Mouse (Mus musculus) CH12.LX (cell line): ENCODE measurements around the gene Tubg1. TPM values are rescaled to one million over a fixed set of nuclear protein-coding genes. Genes with fewer than 3 reads are reported as not detected.

ENCODE experiments used
- DNase-seq: peaks from one replicate; pipeline ENCODE4 v3.0.0-alpha.2; 2013; ENCODE audit errors: extremely low read depth
- H3K27ac ChIP-seq: 2 replicates; pipeline ENCODE4 v1.5.1; 2012; ENCODE audit warnings: low read depth, mild to moderate bottlenecking, control low read depth, moderate library complexity; ENCODE audit not compliant: insufficient read depth
- H3K27me3 ChIP-seq: replicated peaks from 2 replicates; pipeline ENCODE3; 2012; ENCODE audit warnings: inconsistent platforms
- H3K36me3 ChIP-seq, 2 experiments: replicated peaks in 1 of 2; 2 replicates each; pipeline versions ENCODE3 to v1.6.1; 2012; ENCODE audit warnings: inconsistent platforms in 1 of 2, low read length in 1 of 2, mild to moderate bottlenecking in 1 of 2, mixed read lengths in 1 of 2, moderate library complexity in 1 of 2; ENCODE audit not compliant: control insufficient read depth in 1 of 2, insufficient read depth in 1 of 2
- H3K4me1 ChIP-seq, 2 experiments: 2 replicates each; pipeline ENCODE4 v1.6.1; 2012; ENCODE audit warnings: inconsistent platforms in 1 of 2, moderate library complexity in 1 of 2; ENCODE audit not compliant: insufficient read depth in 2 of 2, control insufficient read depth in 1 of 2
- H3K4me2 ChIP-seq: 2 replicates; pipeline ENCODE4 v1.6.1; 2012; ENCODE audit warnings: low read depth, mild to moderate bottlenecking, control low read depth; ENCODE audit not compliant: poor library complexity, insufficient read depth, severe bottlenecking
- H3K4me3 ChIP-seq, 3 experiments: fragments of 150-350 bp in 1 of 3; sonication (generic) in 1 of 3; replicated peaks in 1 of 3; 2 replicates each; pipeline versions ENCODE3 to v1.5.1; 2011 to 2012; ENCODE audit warnings: low read depth in 2 of 3, low read length in 2 of 3, mild to moderate bottlenecking in 2 of 3, moderate library complexity in 2 of 3, control low read depth in 1 of 3, improper control_type of control experiment in 1 of 3, inconsistent platforms in 1 of 3, mixed read lengths in 1 of 3; ENCODE audit not compliant: poor library complexity in 1 of 3
- H3K79me2 ChIP-seq: replicated peaks from 2 replicates; pipeline ENCODE4 v1.6.1; 2012; ENCODE audit warnings: mild to moderate bottlenecking, moderate library complexity; ENCODE audit not compliant: control insufficient read depth, poor library complexity, insufficient read depth, severe bottlenecking; ENCODE audit errors: extremely low read depth
- H3K9ac ChIP-seq: 2 replicates; pipeline ENCODE4 v1.6.1; 2012; ENCODE audit warnings: low read depth, mild to moderate bottlenecking, control low read depth, moderate library complexity; ENCODE audit not compliant: insufficient read depth
- H3K9me3 ChIP-seq: replicated peaks from 2 replicates; pipeline ENCODE3; 2012; ENCODE audit warnings: low read length, inconsistent platforms, mixed read lengths
- BHLHE40 ChIP-seq: IDR thresholded peaks from 2 replicates; pipeline ENCODE4 v1.6.1; 2011; ENCODE audit warnings: mild to moderate bottlenecking, low read depth, low read length, improper control_type of control experiment
- CHD1 ChIP-seq: IDR thresholded peaks from 2 replicates; pipeline ENCODE4 v1.6.1; 2012; ENCODE audit warnings: low read depth, low read length, improper control_type of control experiment, inconsistent platforms
- CHD2 ChIP-seq: IDR thresholded peaks from 2 replicates; pipeline ENCODE4 v1.6.1; 2011; ENCODE audit warnings: low read length, improper control_type of control experiment
- EP300 ChIP-seq: IDR thresholded peaks from 2 replicates; pipeline ENCODE4 v1.6.1; 2011; ENCODE audit warnings: low read length, improper control_type of control experiment
- ETS1 ChIP-seq: conservative IDR thresholded peaks from 2 replicates; pipeline ENCODE4 v1.6.1; 2012; ENCODE audit warnings: low read depth, mild to moderate bottlenecking, inconsistent platforms, low read length, improper control_type of control experiment, moderate library complexity
- IRF4 ChIP-seq: IDR thresholded peaks from 2 replicates; pipeline ENCODE4 v1.6.1; 2014; ENCODE audit warnings: low read depth, mild to moderate bottlenecking, inconsistent platforms, low read length, improper control_type of control experiment
- JUN ChIP-seq: IDR thresholded peaks from 2 replicates; pipeline ENCODE4 v1.6.1; 2011; ENCODE audit warnings: low read depth, mild to moderate bottlenecking, low read length, improper control_type of control experiment, moderate library complexity; ENCODE audit not compliant: insufficient read depth
- KAT2A ChIP-seq: IDR thresholded peaks from 2 replicates; pipeline ENCODE4 v1.6.1; 2012; ENCODE audit warnings: low read length, improper control_type of control experiment, inconsistent platforms; ENCODE audit not compliant: insufficient replicate concordance
- MAX ChIP-seq: IDR thresholded peaks from 2 replicates; pipeline ENCODE4 v1.6.1; 2011; ENCODE audit warnings: low read length, improper control_type of control experiment
- MAZ ChIP-seq: IDR thresholded peaks from 2 replicates; pipeline ENCODE4 v1.6.1; 2012; ENCODE audit warnings: low read depth, mild to moderate bottlenecking, inconsistent platforms, low read length, improper control_type of control experiment, moderate library complexity
- MEF2A ChIP-seq: IDR thresholded peaks from 2 replicates; pipeline ENCODE4 v1.6.1; 2014; ENCODE audit warnings: low read depth, mild to moderate bottlenecking, inconsistent platforms, low read length, improper control_type of control experiment, borderline replicate concordance
- MXI1 ChIP-seq: IDR thresholded peaks from 2 replicates; pipeline ENCODE4 v1.6.1; 2011; ENCODE audit warnings: mild to moderate bottlenecking, low read depth, low read length, improper control_type of control experiment
- MYC ChIP-seq: IDR thresholded peaks from 2 replicates; pipeline ENCODE4 v1.6.1; 2011; ENCODE audit warnings: low read depth, mild to moderate bottlenecking, improper control_type of control experiment, low read length
- NELFE ChIP-seq: IDR thresholded peaks from 2 replicates; pipeline ENCODE4 v1.6.1; 2011; ENCODE audit warnings: low read depth, low read length, improper control_type of control experiment
- NRF1 ChIP-seq: IDR thresholded peaks from 2 replicates; pipeline ENCODE4 v1.6.1; 2014; ENCODE audit warnings: low read depth, mild to moderate bottlenecking, inconsistent platforms, low read length, improper control_type of control experiment, moderate library complexity
- PAX5 ChIP-seq: IDR thresholded peaks from 2 replicates; pipeline ENCODE4 v1.6.1; 2012; ENCODE audit warnings: low read length, inconsistent platforms, mixed read lengths
- POLR2A ChIP-seq: IDR thresholded peaks from 2 replicates; pipeline ENCODE4 v1.6.1; 2011; ENCODE audit warnings: low read depth, mild to moderate bottlenecking, improper control_type of control experiment, low read length
- RCOR1 ChIP-seq: conservative IDR thresholded peaks from 2 replicates; pipeline ENCODE4 v1.6.1; 2012; ENCODE audit warnings: low read depth, mild to moderate bottlenecking, inconsistent platforms, low read length, improper control_type of control experiment
- SIN3A ChIP-seq: IDR thresholded peaks from 2 replicates; pipeline ENCODE4 v1.6.1; 2012; ENCODE audit warnings: low read length, improper control_type of control experiment, inconsistent platforms
- TCF12 ChIP-seq: IDR thresholded peaks from 2 replicates; pipeline ENCODE4 v1.6.1; 2014; ENCODE audit warnings: low read depth, mild to moderate bottlenecking, inconsistent platforms, low read length, improper control_type of control experiment
- UBTF ChIP-seq: IDR thresholded peaks from 2 replicates; pipeline ENCODE4 v1.6.1; 2012; ENCODE audit warnings: low read depth, mild to moderate bottlenecking, inconsistent platforms, low read length, improper control_type of control experiment, moderate library complexity
- USF2 ChIP-seq: conservative IDR thresholded peaks from 2 replicates; pipeline ENCODE4 v1.6.1; 2011; ENCODE audit warnings: low read depth, low read length, improper control_type of control experiment
- ZC3H11A ChIP-seq: IDR thresholded peaks from 2 replicates; pipeline ENCODE4 v1.6.1; 2012; ENCODE audit warnings: low read depth, mild to moderate bottlenecking, inconsistent platforms, low read length, improper control_type of control experiment
- ZKSCAN1 ChIP-seq: IDR thresholded peaks from 2 replicates; pipeline ENCODE4 v1.6.1; 2012; ENCODE audit warnings: low read depth, inconsistent platforms, low read length, improper control_type of control experiment, borderline replicate concordance
- ZNF384 ChIP-seq: IDR thresholded peaks from 2 replicates; pipeline ENCODE4 v1.6.1; 2012; ENCODE audit warnings: low read depth, low read length, improper control_type of control experiment, inconsistent platforms
- dilution Hi-C: fragments of 300-500 bp; cut with MboI; formaldehyde crosslinking; loops from 2 replicates; pipeline ENCODE4 v1.14.3; 2020; ENCODE audit warnings: low sequenced_read_pairs; ENCODE audit not compliant: extremely low pct_unique_long_range_greater_than_20kb, extremely low pct_ligation_motif_present
- in situ Hi-C: fragments of 300-500 bp; cut with MboI; formaldehyde crosslinking; loops from 3 replicates; pipeline ENCODE4 v1.14.3; 2019; ENCODE audit warnings: low sequenced_read_pairs, low pct_ligation_motif_present, low pct_unique_long_range_greater_than_20kb, mixed read lengths
- polyA plus RNA-seq: library from polyadenylated mRNA; unstranded; fragments of >175 nt; gene quantifications from 2 replicates; pipeline ENCODE4 v1.2.1, GENCODE M21; 2012; ENCODE audit warnings: low read depth; ENCODE audit not compliant: insufficient read length
- total RNA-seq, 2 experiments: library from RNA; depleted of rRNA; stranded (reverse); fragments of 300-350 nt in 1 of 2; fragments of >200 nt in 1 of 2; gene quantifications; 2 replicates each; pipeline ENCODE4 v1.2.3; 2012 to 2014

Tubg1 gene
- total and polyA plus RNA-seq, 3 experiments, result 57.4 to 190 (median 108) TPM

- TF ChIP-seq POLR2A (no peak), ZKSCAN1 (no peak)
- no peak within 1 kb of the TSS for H3K4me3 ChIP-seq
- in situ Hi-C loops (no loop called here), dilution Hi-C loops (no loop called here)
- peaks cover 8 to 25% of the 10 kb centered on the region in 2 experiments for H3K36me3 ChIP-seq
- no peak for DNase-seq
- no peaks in the 10 kb centered on the region for H3K9me3 ChIP-seq
- H3K27ac ChIP-seq, result no peak within 1 kb of the TSS
- H3K27me3 ChIP-seq, result peaks cover 3% of the 10 kb centered on the region
- H3K4me1 ChIP-seq, result peaks cover 0 to 7% of the 10 kb centered on the region in 2 experiments; a peak in 2 of 4 replicates
- 0 out of 2 replicates have a peak, but pooled peaks cover 3% of the 10 kb centered on the region for H3K79me2 ChIP-seq
- H3K9ac ChIP-seq, result no peak within 1 kb of the TSS
- no peak within 1 kb of the TSS for H3K4me2 ChIP-seq
Observed at GRCm38 (mm10) chr11:101078121-101078520, 41.6 kb upstream of the Tubg1 start, which contains the start of gene Hsd17b1. Gene Hsd17b1, plus strand, starts transcription at chr11:101078411.

- DNase-seq, result no peak
Observed at GRCm38 (mm10) chr11:101079746-101080145, 40.0 kb upstream of the Tubg1 start.

GRCm38 (mm10) chr11:101080421-101080820 lies 39.3 kb upstream of the Tubg1 start:
- peaks cover 3% of the 10 kb centered on the region for H3K27me3 ChIP-seq

More at GRCm38 (mm10) chr11:101079746-101080145, 40.0 kb upstream of the Tubg1 start:
- H3K4me3 ChIP-seq, result no peak overlapping the region
- TF ChIP-seq TCF12 (no peak), KAT2A (no peak), JUN (no peak), ZKSCAN1 (no peak), NELFE (no peak), MEF2A (no peak), PAX5 (no peak), NRF1 (no peak), MXI1 (no peak), MYC (no peak), UBTF (no peak), POLR2A (no peak), SIN3A (no peak), ZC3H11A (no peak), EP300 (no peak), CHD1 (no peak), USF2 (no peak), CHD2 (no peak)
- TF ChIP-seq, all 38 proteins: peak for 0
- Histone ChIP-seq H3K4me2 (no peak overlapping the region), H3K79me2 (peaks cover 14% of the 10 kb centered on the region; the same call in 1 of the 2 replicates), H3K9ac (no peak overlapping the region), H3K27me3 (peaks cover 3% of the 10 kb centered on the region), H3K4me1 (peaks cover 10 to 23% of the 10 kb centered on the region in 2 experiments), H3K36me3 (peaks cover 11 to 26% of the 10 kb centered on the region in 2 experiments), H3K27ac (no peak overlapping the region), H3K9me3 (no peaks in the 10 kb centered on the region)
- in situ Hi-C loops (loop anchor here (5.0 to 10.0 kb wide), 2 partner anchors 103 to 225 kb away; partner anchors contain the start of gene Becn1), dilution Hi-C loops (no loop called here)

More at GRCm38 (mm10) chr11:101080421-101080820, 39.3 kb upstream of the Tubg1 start:
- Histone ChIP-seq H3K4me1 (peaks cover 11 to 29% of the 10 kb centered on the region in 2 experiments), H3K4me3 (no peak overlapping the region)
- TF ChIP-seq MAX (no peak), MAZ (no peak), USF2 (no peak), RCOR1 (no peak), ZKSCAN1 (no peak), EP300 (no peak), BHLHE40 (no peak), IRF4 (no peak), MYC (no peak), CHD1 (no peak), TCF12 (no peak), ZNF384 (no peak), SIN3A (no peak), ETS1 (no peak)
- TF ChIP-seq, all 38 proteins: peak for 0
- H3K36me3 ChIP-seq, result peaks cover 16 to 32% of the 10 kb centered on the region in 2 experiments
- no peaks in the 10 kb centered on the region for H3K9me3 ChIP-seq
- no peak overlapping the region for H3K27ac ChIP-seq
- H3K79me2 ChIP-seq, result peaks cover 14% of the 10 kb centered on the region; the same call in 1 of the 2 replicates
- H3K9ac ChIP-seq, result no peak overlapping the region
- DNase-seq, result no peak
- in situ Hi-C loops (loop anchor here (5.0 to 10.0 kb wide), 2 partner anchors 102 to 224 kb away; partner anchors contain the start of gene Becn1), dilution Hi-C loops (no loop called here)
- no peak overlapping the region for H3K4me2 ChIP-seq
